Mouse (Mus musculus): ENCODE measurements around the gene Olfr829. TPM values are rescaled to one million over a fixed set of nuclear protein-coding genes. Genes with fewer than 3 reads are reported as not detected.
"Not testable (repeated sequence)": the region's sequence is repeated elsewhere in the genome, so short reads cannot be mapped to it uniquely, and the experiment has no call there.

The Olfr829 gene
- polyA plus RNA-seq (2016; fragmentation: Nextera tagmentation; extraction: Ambion mirVana), result not detected in 2 replicates

DNA sequence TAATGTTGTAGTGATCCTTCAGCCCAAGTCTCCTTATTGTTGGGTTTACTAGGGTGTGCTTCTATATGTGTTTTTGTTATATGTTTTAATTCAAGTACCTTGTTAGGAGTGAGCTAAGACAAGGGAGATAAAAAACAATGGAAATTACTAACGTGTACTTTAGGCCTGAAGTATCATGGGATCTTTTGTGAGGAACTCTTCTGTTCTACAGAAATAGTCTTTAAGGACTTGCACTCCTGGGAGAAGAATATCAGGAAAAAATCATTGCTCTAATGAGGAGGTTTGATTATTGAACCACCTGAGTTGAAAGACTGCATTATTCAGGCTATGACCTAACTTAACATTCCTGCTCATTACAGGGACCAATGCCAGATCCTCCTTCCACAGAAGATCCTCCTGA lies at the start of gene Olfr829:
Gene Olfr829 (plus strand): TSS at position 301 of the 400 bp plus-strand sequence.
- ATAC-seq (ENCODE audit: insufficient number of reproducible peaks, insufficient read depth, low FRiP score, low TSS enrichment), result no peak
- H3K9me3 ChIP-seq, result no peaks in the 10 kb centered on the region
- H3K27me3 ChIP-seq, result no peaks in the 10 kb centered on the region
- no peak within 1 kb of the TSS for H3K4me2 ChIP-seq (replicated peaks)
- no peak within 1 kb of the TSS for H3K4me3 ChIP-seq
- no peak within 1 kb of the TSS for H3K9ac ChIP-seq
- no peak within 1 kb of the TSS for H3K27ac ChIP-seq
- H3K4me1 ChIP-seq, result no peaks in the 10 kb centered on the region
- 63% methylated on average over 1 of the region's 1 CpGs for WGBS
- no peaks in the 10 kb centered on the region for H3K36me3 ChIP-seq

DNA sequence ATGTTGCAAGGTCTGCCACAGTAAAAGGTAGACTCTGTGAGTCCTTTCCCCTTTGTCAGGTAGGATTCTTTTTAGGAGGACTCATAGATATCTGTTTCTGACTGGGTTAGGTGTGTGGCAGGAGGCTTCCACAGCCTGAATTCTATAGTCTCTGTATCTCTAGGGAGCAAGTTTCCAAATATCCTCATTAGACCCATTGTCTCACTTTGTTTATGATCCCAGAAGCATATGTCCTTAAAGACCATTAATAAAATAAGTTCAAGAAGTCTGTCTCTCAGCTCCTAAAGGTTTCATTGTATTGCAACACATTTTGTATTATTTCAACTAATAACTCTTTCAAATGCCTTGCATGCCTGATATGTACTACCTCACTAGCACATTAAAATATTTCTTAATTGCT lies 35.3 kb upstream of the Olfr829 start, which contains the start of gene Olfr828:
Gene Olfr828 (minus strand): TSS at position 101 of the 400 bp plus-strand sequence.
- no peak within 1 kb of the TSS for H3K4me3 ChIP-seq
- H3K9ac ChIP-seq, result no peak within 1 kb of the TSS
- no peak within 1 kb of the TSS for H3K4me2 ChIP-seq (replicated peaks)
- H3K27ac ChIP-seq, result no peak within 1 kb of the TSS
- ATAC-seq (ENCODE audit: insufficient number of reproducible peaks, insufficient read depth, low FRiP score, low TSS enrichment), result no peak
- no peaks in the 10 kb centered on the region for H3K27me3 ChIP-seq
- H3K4me1 ChIP-seq, result no peaks in the 10 kb centered on the region
- no peaks in the 10 kb centered on the region for H3K36me3 ChIP-seq
- H3K9me3 ChIP-seq, result no peaks in the 10 kb centered on the region

- Histone ChIP-seq H3K4me1 (no peaks in the 10 kb centered on the region), H3K36me3 (no peaks in the 10 kb centered on the region)
- no peak for ATAC-seq (ENCODE audit: insufficient number of reproducible peaks, insufficient read depth, low FRiP score, low TSS enrichment)
These were observed 19.7 kb downstream of the Olfr829 start, which contains the start of gene Olfr830 for GRCm38 (mm10) chr9:18874393-18874792. Gene Olfr830, plus strand, starts transcription at chr9:18874693.

GRCm38 (mm10) chr9:18907699-18908098 lies 53.0 kb downstream of the Olfr829 start:
- WGBS, result 73% methylated on average over 2 of the region's 2 CpGs

More at GRCm38 (mm10) chr9:18874393-18874792, 19.7 kb downstream of the Olfr829 start, which contains the start of gene Olfr830:
- H3K9ac ChIP-seq, result no peak within 1 kb of the TSS
- H3K4me3 ChIP-seq, result no peak within 1 kb of the TSS
- H3K4me2 ChIP-seq (replicated peaks), result no peak within 1 kb of the TSS
- no peaks in the 10 kb centered on the region for H3K27me3 ChIP-seq
- H3K27ac ChIP-seq, result no peak within 1 kb of the TSS
- no peaks in the 10 kb centered on the region for H3K9me3 ChIP-seq

More at GRCm38 (mm10) chr9:18907699-18908098, 53.0 kb downstream of the Olfr829 start:
- H3K9me3 ChIP-seq; H3K27me3 ChIP-seq; H3K36me3 ChIP-seq; H3K4me3 ChIP-seq; H3K4me2 ChIP-seq (replicated peaks); H3K9ac ChIP-seq; H3K4me1 ChIP-seq; H3K27ac ChIP-seq; ATAC-seq (ENCODE audit: insufficient number of reproducible peaks, insufficient read depth, low FRiP score, low TSS enrichment): not testable (repeated sequence)

Other genes with a start within 250 kb of the Olfr829 start
- gene Muc16, start 180.4 kb upstream of the Olfr829 start, polyA plus RNA-seq (2016; fragmentation: Nextera tagmentation; extraction: Ambion mirVana), result not detected in 2 replicates
- gene Olfr24, start 90.9 kb upstream of the Olfr829 start, polyA plus RNA-seq (2016; fragmentation: Nextera tagmentation; extraction: Ambion mirVana), result 0.04 TPM in 1 of 2 replicates, not detected in the other
- not detected in 2 replicates for gene Olfr828, start 35.4 kb upstream of the Olfr829 start, polyA plus RNA-seq (2016; fragmentation: Nextera tagmentation; extraction: Ambion mirVana)
- not detected in 2 replicates for gene Olfr830, start 19.8 kb downstream of the Olfr829 start, polyA plus RNA-seq (2016; fragmentation: Nextera tagmentation; extraction: Ambion mirVana)
- not detected in 2 replicates for gene Olfr832, start 82.2 kb downstream of the Olfr829 start, polyA plus RNA-seq (2016; fragmentation: Nextera tagmentation; extraction: Ambion mirVana)
- gene Olfr834, start 133.1 kb downstream of the Olfr829 start, polyA plus RNA-seq (2016; fragmentation: Nextera tagmentation; extraction: Ambion mirVana), result not detected in 2 replicates
- not detected in 2 replicates for gene Olfr835, start 177.8 kb downstream of the Olfr829 start, polyA plus RNA-seq (2016; fragmentation: Nextera tagmentation; extraction: Ambion mirVana)

Measured in embryonic facial prominence, embryonic 12.5 days (tissue).